Mouse (Mus musculus) ES-E14 (cell line): ENCODE data around the gene Nfx1.

Experiments
- CHD2 ChIP-seq: IDR thresholded peaks from 2 replicates; pipeline ENCODE4 v1.6.1; 2014; ENCODE audit warnings: mild to moderate bottlenecking, low read depth, low read length, inconsistent platforms
- HCFC1 ChIP-seq: IDR thresholded peaks from 2 replicates; pipeline ENCODE4 v1.6.1; 2012; ENCODE audit warnings: low read length, inconsistent platforms, borderline replicate concordance; ENCODE audit not compliant: insufficient read depth
- ZC3H11A ChIP-seq: IDR thresholded peaks from 2 replicates; pipeline ENCODE4 v1.6.1; 2012; ENCODE audit warnings: low read depth, mild to moderate bottlenecking, inconsistent platforms, low read length, borderline replicate concordance
- ZNF384 ChIP-seq: IDR thresholded peaks from 2 replicates; pipeline ENCODE4 v1.6.1; 2012; ENCODE audit warnings: low read depth, low read length, inconsistent platforms

DNA sequence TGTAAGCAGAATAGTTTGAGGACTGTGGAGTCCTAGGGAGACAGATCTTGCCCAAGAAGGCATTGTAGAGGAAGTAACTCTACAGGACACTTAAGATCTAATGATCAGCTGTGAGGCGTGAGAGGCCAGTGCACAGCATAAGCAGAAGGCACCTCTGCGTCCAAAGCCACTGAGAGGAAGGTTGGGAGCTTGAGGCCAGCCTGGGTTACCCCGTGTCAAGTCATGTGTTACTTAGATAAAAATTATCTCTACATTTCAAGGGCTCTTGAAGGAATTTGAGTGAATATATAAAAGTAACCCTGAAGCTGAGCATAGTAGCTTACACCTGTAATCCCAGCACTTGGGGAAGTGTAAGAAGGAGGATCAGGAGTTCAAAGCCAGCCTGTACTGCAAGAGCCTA is 42.6 kb downstream of the Nfx1 start:
- no peak for TF ChIP-seq ZNF384
- no peak for TF ChIP-seq HCFC1
- no peak for TF ChIP-seq CHD2
- no peak for TF ChIP-seq ZC3H11A
